Mouse (Mus musculus) hindbrain, embryonic 11.5 days (tissue): Measurements from ENCODE around the gene Rrp7a. TPM values are rescaled to one million over a fixed set of nuclear protein-coding genes. Genes with fewer than 3 reads are reported as not detected.
A peak's percentile ranks its signal among the peaks of the same experiment; 100 is the strongest.

Experiments used
- ATAC-seq: fragments of 200-750 bp; cut with Nextera tagmentation; 2 replicates; pipeline ENCODE4 v1.8.0; 2017; ENCODE audit warnings: mild to moderate bottlenecking, moderate TSS enrichment, moderate library complexity; ENCODE audit not compliant: low FRiP score
- DNase-seq: peaks from one replicate; pipeline ENCODE4 v3.0.0-alpha.2; 2015; ENCODE audit warnings: low spot score
- H3K27ac ChIP-seq: fragments of 300-500 bp; sonication (generic); 2 replicates; pipeline ENCODE4 v1.5.1; 2014; ENCODE audit warnings: mild to moderate bottlenecking, low read depth, low read length
- H3K27me3 ChIP-seq: fragments of 300-500 bp; sonication (generic); 2 replicates; pipeline ENCODE4 v1.6.1; 2014; ENCODE audit warnings: mild to moderate bottlenecking, low read length, moderate library complexity, mixed read lengths; ENCODE audit not compliant: control insufficient read depth, insufficient read depth
- H3K36me3 ChIP-seq: fragments of 300-500 bp; sonication (generic); 2 replicates; pipeline ENCODE4 v1.6.1; 2014; ENCODE audit warnings: mild to moderate bottlenecking, low read length, moderate library complexity, mixed read lengths; ENCODE audit not compliant: control insufficient read depth, insufficient read depth
- H3K4me1 ChIP-seq: fragments of 300-500 bp; sonication (generic); replicated peaks from 2 replicates; pipeline ENCODE4 v1.6.1; 2014; ENCODE audit warnings: low read length, mixed read lengths; ENCODE audit not compliant: control insufficient read depth, insufficient read depth
- H3K4me2 ChIP-seq: fragments of 300-500 bp; sonication (generic); replicated peaks from 2 replicates; pipeline ENCODE4 v1.6.1; 2014; ENCODE audit warnings: mild to moderate bottlenecking, low read depth, low read length
- H3K4me3 ChIP-seq: fragments of 300-500 bp; sonication (generic); 2 replicates; pipeline ENCODE4 v1.5.1; 2014; ENCODE audit warnings: low read depth, low read length
- H3K9ac ChIP-seq: fragments of 300-500 bp; sonication (generic); 2 replicates; pipeline ENCODE4 v1.6.1; 2014; ENCODE audit warnings: low read depth, low read length
- H3K9me3 ChIP-seq: fragments of 300-500 bp; sonication (generic); 2 replicates; pipeline ENCODE4 v1.6.1; 2016; ENCODE audit warnings: low read length; ENCODE audit not compliant: control insufficient read depth
- WGBS: fragments of 180-500 bp; shearing (Covaris S2); extraction: QIAGEN DNeasy Blood & Tissue Kit; methylation state at CpG from one replicate; pipeline ENCODE4 v1.1.7; 2014; 5-methylcytosine and 5-hydroxymethylcytosine counted together
- polyA plus RNA-seq: library from polyadenylated mRNA; unstranded; fragments of >200 nt; fragmentation: Nextera tagmentation; extraction: Ambion mirVana; gene quantifications from 2 replicates; pipeline ENCODE4 v1.2.1, GENCODE M21; 2014

Rrp7a gene
- polyA plus RNA-seq, 1 experiment from 2014 or later, result 54.6 TPM

GRCm38 (mm10) chr15:83090874-83091273 lies 31.7 kb downstream of the Rrp7a start:
- H3K9ac ChIP-seq, result no peak overlapping the region
- no peak overlapping the region for H3K4me2 ChIP-seq
- ATAC-seq (no peak), DNase-seq (no peak)
- no peaks in the 10 kb centered on the region for H3K9me3 ChIP-seq
- H3K27ac ChIP-seq, result no peak overlapping the region
- H3K4me3 ChIP-seq, result no peak overlapping the region
- H3K36me3 ChIP-seq, result no peaks in the 10 kb centered on the region
- H3K27me3 ChIP-seq, result peaks cover 12% of the 10 kb centered on the region; the same call in 1 of the 2 replicates
- H3K4me1 ChIP-seq, result peaks cover 8% of the 10 kb centered on the region
- WGBS, result 46% methylated on average over 3 of the region's 3 CpGs

- Histone ChIP-seq H3K4me2 (no peak within 1 kb of the TSS; the same call in 1 of the 2 replicates), H3K9ac (no peak within 1 kb of the TSS), H3K27me3 (peaks cover 12% of the 10 kb centered on the region; the same call in 1 of the 2 replicates), H3K4me3 (no peak within 1 kb of the TSS), H3K4me1 (peaks cover 12% of the 10 kb centered on the region), H3K27ac (no peak within 1 kb of the TSS), H3K9me3 (no peaks in the 10 kb centered on the region), H3K36me3 (no peaks in the 10 kb centered on the region)
- ATAC-seq (no peak), DNase-seq (no peak)
- WGBS, result 16% methylated on average over 7 of the region's 7 CpGs
Measured at GRCm38 (mm10) chr15:83089429-83089605, 33.3 kb downstream of the Rrp7a start, which contains the start of gene Serhl. Gene Serhl (plus strand): TSS chr15:83089506.

- peaks cover 12% of the 10 kb centered on the region; the same call in 1 of the 2 replicates for H3K27me3 ChIP-seq
- H3K4me1 ChIP-seq, result peaks cover 13% of the 10 kb centered on the region
- no peak overlapping the region for H3K27ac ChIP-seq
- no peak overlapping the region; the same call in 1 of the 2 replicates for H3K4me2 ChIP-seq
- peak; percentile 29 for DNase-seq
- H3K9me3 ChIP-seq, result no peaks in the 10 kb centered on the region
- no peak overlapping the region for H3K9ac ChIP-seq
- ATAC-seq, result no peak
- H3K4me3 ChIP-seq, result no peak overlapping the region
- 6% methylated on average over 27 of the region's 27 CpGs for WGBS
- no peaks in the 10 kb centered on the region for H3K36me3 ChIP-seq
Measured at GRCm38 (mm10) chr15:83088495-83089428, 33.8 kb downstream of the Rrp7a start.

- Histone ChIP-seq H3K4me1 (peaks cover 13% of the 10 kb centered on the region), H3K36me3 (no peaks in the 10 kb centered on the region), H3K4me2 (no peak overlapping the region), H3K27me3 (peaks cover 12% of the 10 kb centered on the region; the same call in 1 of the 2 replicates), H3K4me3 (no peak overlapping the region), H3K27ac (no peak overlapping the region), H3K9ac (no peak overlapping the region), H3K9me3 (no peaks in the 10 kb centered on the region)
- DNase-seq (no peak), ATAC-seq (no peak)
- WGBS, result 82% methylated on average over 13 of the region's 13 CpGs
Measured at GRCm38 (mm10) chr15:83086636-83087328, 35.8 kb downstream of the Rrp7a start.

- Histone ChIP-seq H3K9me3 (no peaks in the 10 kb centered on the region), H3K4me2 (no peak overlapping the region), H3K27ac (no peak overlapping the region), H3K9ac (no peak overlapping the region), H3K27me3 (peaks cover 12% of the 10 kb centered on the region; the same call in 1 of the 2 replicates), H3K4me1 (peaks cover 13% of the 10 kb centered on the region), H3K36me3 (no peaks in the 10 kb centered on the region), H3K4me3 (no peak overlapping the region)
- DNase-seq, result peak; percentile 43
- WGBS, result 34% methylated on average over 7 of the region's 7 CpGs
- no peak for ATAC-seq
Measured at GRCm38 (mm10) chr15:83085901-83086300, 36.7 kb downstream of the Rrp7a start.

GRCm38 (mm10) chr15:83084022-83084640 lies 38.5 kb downstream of the Rrp7a start:
- H3K27ac ChIP-seq, result no peak overlapping the region
- H3K4me1 ChIP-seq, result peaks cover 11% of the 10 kb centered on the region
- peaks cover 7% of the 10 kb centered on the region; the same call in 1 of the 2 replicates for H3K27me3 ChIP-seq
- H3K9ac ChIP-seq, result no peak overlapping the region
- no peaks in the 10 kb centered on the region for H3K36me3 ChIP-seq
- WGBS, result 57% methylated on average over 13 of the region's 13 CpGs
- H3K4me2 ChIP-seq, result no peak overlapping the region
- peak; percentile 61 for ATAC-seq
- peak; percentile 57 for DNase-seq
- no peaks in the 10 kb centered on the region for H3K9me3 ChIP-seq
- no peak overlapping the region for H3K4me3 ChIP-seq

GRCm38 (mm10) chr15:83083530-83083929 lies 39.1 kb downstream of the Rrp7a start:
- Histone ChIP-seq H3K4me3 (no peak overlapping the region), H3K36me3 (no peaks in the 10 kb centered on the region), H3K4me2 (no peak overlapping the region), H3K27me3 (0 out of 2 replicates have a peak, but pooled peaks cover 3% of the 10 kb centered on the region), H3K27ac (no peak overlapping the region), H3K9me3 (no peaks in the 10 kb centered on the region), H3K4me1 (peaks cover 7% of the 10 kb centered on the region; the same call in 1 of the 2 replicates), H3K9ac (no peak overlapping the region)
- no peak for ATAC-seq
- 64% methylated on average over 5 of the region's 5 CpGs for WGBS
- no peak for DNase-seq

GRCm38 (mm10) chr15:83075607-83076525 lies 46.7 kb downstream of the Rrp7a start:
- Histone ChIP-seq H3K9ac (no peak overlapping the region), H3K4me2 (no peak overlapping the region), H3K36me3 (no peaks in the 10 kb centered on the region), H3K4me3 (no peak overlapping the region), H3K9me3 (no peaks in the 10 kb centered on the region), H3K27ac (no peak overlapping the region), H3K27me3 (no peaks in the 10 kb centered on the region), H3K4me1 (no peaks in the 10 kb centered on the region)
- DNase-seq, result no peak
- no peak for ATAC-seq
- WGBS, result 60% methylated on average over 27 of the region's 27 CpGs
